Mouse (Mus musculus) bone marrow, adult 2 months (tissue): Measurements from ENCODE around the gene Gm44503.

Experiments
- CTCF ChIP-seq: fragments of 200-500 bp; IDR thresholded peaks from 2 replicates; pipeline ENCODE4 v1.5.1; 2011; ENCODE audit warnings: low read length, control low read depth; ENCODE audit not compliant: control insufficient read depth, insufficient read depth
- POLR2A ChIP-seq: fragments of 200-500 bp; IDR thresholded peaks from 2 replicates; pipeline ENCODE4 v1.6.1; 2011; ENCODE audit warnings: low read depth, mild to moderate bottlenecking, control low read depth, low read length, borderline replicate concordance; ENCODE audit not compliant: control insufficient read depth

- TF ChIP-seq POLR2A (no peak), CTCF (no peak)
Observed at GRCm38 (mm10) chr9:73055441-73055911, 96.8 kb downstream of the Gm44503 start.
